In the genomic region with DNA sequence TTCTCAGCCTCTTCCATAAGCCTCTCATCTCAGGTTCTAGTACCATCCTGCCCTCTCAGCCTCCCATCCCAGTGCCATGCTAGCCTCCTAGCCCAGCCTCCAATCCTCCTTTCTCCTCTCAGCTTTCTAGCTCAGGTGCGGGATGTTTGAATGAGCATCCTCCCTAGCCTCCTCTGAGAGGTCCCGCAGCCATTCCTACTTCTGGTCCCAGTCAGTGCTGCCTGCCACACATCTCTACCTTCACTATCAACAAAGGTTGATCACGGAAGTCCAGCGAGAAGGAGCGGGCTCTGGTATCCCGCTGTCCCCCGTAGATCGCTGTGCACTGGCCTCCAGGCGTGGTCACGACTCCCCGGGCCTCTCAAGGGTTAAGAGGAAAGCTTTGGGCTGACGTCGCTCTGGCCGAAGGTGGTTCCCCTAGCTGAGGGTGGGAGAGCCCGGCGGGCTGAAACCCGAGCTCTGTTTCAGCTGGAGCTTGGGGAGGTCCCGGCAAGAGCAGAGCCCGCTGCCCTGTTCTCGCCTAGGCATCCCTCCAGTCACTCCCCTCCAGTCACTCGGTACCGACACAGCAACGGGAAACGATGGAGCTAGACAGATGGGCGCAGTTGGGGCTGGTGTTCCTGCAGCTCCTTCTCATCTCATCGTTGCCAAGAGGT, we compare ENCODE assay signal across 8 mouse cellular contexts. TPM values are rescaled to one million over a fixed set of nuclear protein-coding genes. Genes with fewer than 3 reads are reported as not detected.
DNase-seq lines count a peak whose midpoint lies in the region; ATAC-seq and TF ChIP-seq lines count a peak whose summit lies in the region.

A gene (plus strand): TSS at position 402 of the 656 bp plus-strand sequence.

- in situ Hi-C loops in CH12.LX (cut with MboI; ENCODE audit: low pct_ligation_motif_present, low pct_unique_long_range_greater_than_20kb, low sequenced_read_pairs): no loop called here

- no peak for TF ChIP-seq POLR2A in CH12.LX (IDR thresholded peaks at IDR 0.05; ENCODE audit: low read depth, low read length)
- TF ChIP-seq POLR2A in brain, embryonic 14.5 days (IDR thresholded peaks at IDR 0.05; ENCODE audit: borderline replicate concordance, extremely low read depth, insufficient read depth, insufficient read length, poor library complexity, severe bottlenecking): no peak

- peak; percentile 19; the same call in 1 of the 2 replicates for TF ChIP-seq EP300 in CH12.LX (IDR thresholded peaks at IDR 0.05; ENCODE audit: low read length)

- H3K36me3 ChIP-seq in CH12.LX (replicated peaks in 1 of 2; ENCODE audit: control insufficient read depth in 1 of 2, insufficient read depth in 1 of 2, low read length in 1 of 2): no peaks in the 10 kb centered on the region
- H3K36me3 ChIP-seq in forebrain, embryonic 11.5 days (ENCODE audit: control insufficient read depth, insufficient read depth, low read length): no peaks in the 10 kb centered on the region
- H3K36me3 ChIP-seq in hindbrain, embryonic 10.5 days: no peaks in the 10 kb centered on the region
- no peaks in the 10 kb centered on the region for H3K36me3 ChIP-seq in midbrain, embryonic 11.5 days (ENCODE audit: control insufficient read depth, insufficient read depth, low read length)

- H3K9me3 ChIP-seq in CH12.LX (replicated peaks; ENCODE audit: low read length): peaks cover 15% of the 10 kb centered on the region
- no peaks in the 10 kb centered on the region for H3K9me3 ChIP-seq in forebrain, embryonic 11.5 days (ENCODE audit: control insufficient read depth, low read length)
- H3K9me3 ChIP-seq in hindbrain, embryonic 10.5 days: no peaks in the 10 kb centered on the region
- H3K9me3 ChIP-seq in midbrain, embryonic 11.5 days (ENCODE audit: control insufficient read depth, low read length): no peaks in the 10 kb centered on the region

- peak within 1 kb of the TSS; percentile 52 for H3K4me2 ChIP-seq in CH12.LX (ENCODE audit: insufficient read depth, low read depth, poor library complexity, severe bottlenecking)
- H3K4me2 ChIP-seq in forebrain, embryonic 11.5 days (ENCODE audit: low read depth, low read length, severe bottlenecking): peak within 1 kb of the TSS; percentile 82
- H3K4me2 ChIP-seq in midbrain, embryonic 11.5 days: peak within 1 kb of the TSS; percentile 61

- dilution Hi-C loops in CH12.LX (cut with MboI; ENCODE audit: extremely low pct_ligation_motif_present, extremely low pct_unique_long_range_greater_than_20kb, low sequenced_read_pairs): no loop called here

- intact Hi-C loops in left cerebral cortex, postnatal 36 days (cut with DNase I): no loop called here

- no peak within 1 kb of the TSS for H3K9ac ChIP-seq in CH12.LX (ENCODE audit: insufficient read depth, low read depth)
- H3K9ac ChIP-seq in forebrain, embryonic 11.5 days (ENCODE audit: low read length): peak within 1 kb of the TSS; percentile 50
- H3K9ac ChIP-seq in midbrain, embryonic 11.5 days (ENCODE audit: low read length): peak within 1 kb of the TSS; percentile 51

- no peak within 1 kb of the TSS for H3K27ac ChIP-seq in CH12.LX (ENCODE audit: insufficient read depth, low read depth)
- H3K27ac ChIP-seq in forebrain, embryonic 11.5 days (ENCODE audit: low read depth, low read length): no peak within 1 kb of the TSS
- H3K27ac ChIP-seq in hindbrain, embryonic 10.5 days: peak within 1 kb of the TSS; percentile 67
- H3K27ac ChIP-seq in midbrain, embryonic 11.5 days (ENCODE audit: low read depth, low read length): no peak within 1 kb of the TSS

- peaks cover 6 to 44% of the 10 kb centered on the region in 2 experiments for H3K4me1 ChIP-seq in CH12.LX (ENCODE audit: control insufficient read depth in 1 of 2, insufficient read depth in 2 of 2)
- H3K4me1 ChIP-seq in forebrain, embryonic 11.5 days (replicated peaks; ENCODE audit: control insufficient read depth, insufficient read depth, low read length): peaks cover 6% of the 10 kb centered on the region
- peaks cover 21% of the 10 kb centered on the region for H3K4me1 ChIP-seq in hindbrain, embryonic 10.5 days (replicated peaks)
- no peaks in the 10 kb centered on the region for H3K4me1 ChIP-seq in midbrain, embryonic 11.5 days (ENCODE audit: control insufficient read depth, insufficient read depth, low read length)

- H3K4me3 ChIP-seq in CH12.LX (replicated peaks in 1 of 3; ENCODE audit: low read depth in 2 of 3, low read length in 2 of 3, poor library complexity in 1 of 3): peak within 1 kb of the TSS in 1 of 3 experiments; percentile 16
- peak within 1 kb of the TSS; percentile 32 for H3K4me3 ChIP-seq in forebrain, embryonic 11.5 days (ENCODE audit: low read depth, low read length)
- peak within 1 kb of the TSS; percentile 53 for H3K4me3 ChIP-seq in hindbrain, embryonic 10.5 days
- H3K4me3 ChIP-seq in midbrain, embryonic 11.5 days (ENCODE audit: low read depth, low read length): peak within 1 kb of the TSS; percentile 30

- TF ChIP-seq CTCF in CH12.LX (conservative IDR thresholded peaks at IDR 0.05 in 1 of 2, IDR thresholded peaks at IDR 0.05 in 1 of 2; ENCODE audit: low read depth in 2 of 2, low read length in 2 of 2): no peak
- no peak for TF ChIP-seq CTCF in brain, embryonic 14.5 days (IDR thresholded peaks at IDR 0.05; ENCODE audit: borderline replicate concordance, extremely low read depth, insufficient read depth, insufficient read length)

- H3K79me2 ChIP-seq in CH12.LX (replicated peaks; ENCODE audit: control insufficient read depth, extremely low read depth, insufficient read depth, poor library complexity, severe bottlenecking): no peaks in the 10 kb centered on the region

- WGBS in forebrain, embryonic 11.5 days: under 1% methylated on average over 26 of the region's 26 CpGs
- WGBS in hindbrain, embryonic 10.5 days: 2% methylated on average over 26 of the region's 26 CpGs
- WGBS in midbrain, embryonic 11.5 days: 2% methylated on average over 26 of the region's 26 CpGs

- ATAC-seq in forebrain, embryonic 11.5 days (replicated peaks; ENCODE audit: low FRiP score): peak; percentile 71
- peak; percentile 80 for ATAC-seq in midbrain, embryonic 11.5 days (ENCODE audit: low FRiP score)

- H3K27me3 ChIP-seq in CH12.LX (replicated peaks): peaks cover 2% of the 10 kb centered on the region
- H3K27me3 ChIP-seq in forebrain, embryonic 11.5 days (ENCODE audit: control insufficient read depth, insufficient read depth, low read length): peaks cover 8% of the 10 kb centered on the region; the same call in 1 of the 2 replicates
- peaks cover 35% of the 10 kb centered on the region for H3K27me3 ChIP-seq in hindbrain, embryonic 10.5 days (ENCODE audit: insufficient read depth, poor library complexity, severe bottlenecking)
- no peaks in the 10 kb centered on the region for H3K27me3 ChIP-seq in midbrain, embryonic 11.5 days (ENCODE audit: control insufficient read depth, insufficient read depth, low read length)

- TF ChIP-seq RAD21 in CH12.LX (IDR thresholded peaks at IDR 0.05; ENCODE audit: low read depth, low read length): no peak

- DNase-seq in CH12.LX (ENCODE audit: extremely low read depth): peak; percentile 67
- DNase-seq in brain, embryonic 14.5 days (ENCODE audit: low read depth): peak; percentile 64
- peak; percentile 72 for DNase-seq in forebrain, embryonic 11.5 days (ENCODE audit: low spot score)
- peak; percentile 69 for DNase-seq in hindbrain, embryonic 10.5 days (ENCODE audit: low spot score)
- peak; percentile 32 to 47 for DNase-seq in left cerebral cortex, postnatal 36 days (ENCODE audit: low spot score in 2 of 2)
- DNase-seq in midbrain, embryonic 11.5 days (ENCODE audit: low spot score, missing footprints): peak; percentile 95
- peak; percentile 58 for DNase-seq in testis, postnatal 10 days (ENCODE audit: low spot score)
- DNase-seq in adrenal gland, adult 8-10 months: no peak

TF ChIP-seq in CH12.LX, 34 proteins besides CTCF, POLR2A, EP300 and RAD21:
- TF ChIP-seq KAT2A (IDR thresholded peaks at IDR 0.05; ENCODE audit: insufficient replicate concordance, low read length): no peak
- 0 out of 2 replicates have a peak, but pooled peaks have one; percentile 37 for TF ChIP-seq RCOR1 (conservative IDR thresholded peaks at IDR 0.05; ENCODE audit: low read depth, low read length)
- TF ChIP-seq TCF12 (IDR thresholded peaks at IDR 0.05; ENCODE audit: low read depth, low read length): 0 out of 2 replicates have a peak, but pooled peaks have one; percentile 39
- peak; percentile 88 for TF ChIP-seq UBTF (IDR thresholded peaks at IDR 0.05; ENCODE audit: low read depth, low read length)
- TF ChIP-seq IRF4 (IDR thresholded peaks at IDR 0.05; ENCODE audit: low read depth, low read length): peak; percentile 73
- TF ChIP-seq MEF2A (IDR thresholded peaks at IDR 0.05; ENCODE audit: borderline replicate concordance, low read depth, low read length): peak; percentile 61; the same call in 1 of the 2 replicates
- peak; percentile 81 for TF ChIP-seq ETS1 (conservative IDR thresholded peaks at IDR 0.05; ENCODE audit: low read depth, low read length)
- TF ChIP-seq MAZ (IDR thresholded peaks at IDR 0.05; ENCODE audit: low read depth, low read length): 0 out of 2 replicates have a peak, but pooled peaks have one; percentile 53
- no peak for TF ChIP-seq GABPA (IDR thresholded peaks at IDR 0.05; ENCODE audit: insufficient replicate concordance, low read depth, low read length)
- 0 out of 2 replicates have a peak, but pooled peaks have one; percentile 32 for TF ChIP-seq SIN3A (IDR thresholded peaks at IDR 0.05; ENCODE audit: low read length)
- peak; percentile 56 for TF ChIP-seq BHLHE40 (IDR thresholded peaks at IDR 0.05; ENCODE audit: low read depth, low read length)
- no peak for TF ChIP-seq E2F4 (IDR thresholded peaks at IDR 0.05; ENCODE audit: insufficient replicate concordance, low read depth, low read length)
TF ChIP-seq in CH12.LX: peak in this region for 9.

RNA-seq across cellular contexts. Expression of the gene that starts here (rescaled TPM):
- total RNA-seq in CH12.LX (2012; rRNA removed): 0.08 and 0.17 TPM in 2 replicates
- 0.23 and 0.28 TPM in 2 replicates for total RNA-seq in CH12.LX (2014; rRNA removed)
- polyA plus RNA-seq in CH12.LX (2012; ENCODE audit: insufficient read length, low read depth): 0.19 and 0.24 TPM in 2 replicates
- 4.8 and 6.2 TPM in 2 replicates for polyA plus RNA-seq in brain, embryonic 14.5 days (2012; rRNA removed)
- polyA plus RNA-seq in forebrain, embryonic 11.5 days (2014; fragmentation: Nextera tagmentation; extraction: Ambion mirVana): 0.57 and 0.76 TPM in 2 replicates
- 0.51 and 0.68 TPM in 2 replicates for polyA plus RNA-seq in hindbrain, embryonic 10.5 days (2016; fragmentation: Nextera tagmentation; extraction: Ambion mirVana)
- 10 to 100 TPM; 39.3 to 51.2 TPM for total RNA-seq in left cerebral cortex, postnatal 36 days (2021)
- polyA plus RNA-seq in midbrain, embryonic 11.5 days (2014; fragmentation: Nextera tagmentation; extraction: Ambion mirVana): 1.8 and 1.9 TPM in 2 replicates
- total RNA-seq in adrenal gland, adult 8-10 months (2022): 1 to 10 TPM; 1.3 to 3.3 (median 2.1) TPM

Comparison
In these comparisons a context has a peak if more than half of its experiments do, and no peak if none do; other contexts are left out.
1. RNA of the gene that starts here (total RNA-seq): 39.3 to 51.2 TPM in left cerebral cortex, postnatal 36 days; 1.3 to 3.3 TPM in adrenal gland, adult 8-10 months and 0.08 to 0.28 TPM in CH12.LX; every median in the first group is over 4 times any median in the second.
2. Peak in DNase-seq and H3K4me2 ChIP-seq in CH12.LX; RNA of the gene not detected or under 1 TPM.
3. Peak in DNase-seq, ATAC-seq, H3K4me3 ChIP-seq, H3K9ac ChIP-seq and H3K4me2 ChIP-seq in forebrain, embryonic 11.5 days; RNA of the gene not detected or under 1 TPM.
4. Peak in DNase-seq, H3K4me3 ChIP-seq and H3K27ac ChIP-seq in hindbrain, embryonic 10.5 days; RNA of the gene not detected or under 1 TPM.
5. Peak in every context shown above with its lines, with median percentiles within 50 percentile points of each other: H3K4me2 ChIP-seq.